Mouse (Mus musculus): Measurements from ENCODE around the gene Jagn1. TPM values are rescaled to one million over a fixed set of nuclear protein-coding genes. Genes with fewer than 3 reads are reported as not detected.

The Jagn1 gene
- 32.2 and 33.6 TPM in 2 replicates for polyA plus RNA-seq (2012; rRNA removed)

- Histone ChIP-seq H3K4me1 (ENCODE audit: control insufficient read depth, insufficient read depth, insufficient read length) (no peaks in the 10 kb centered on the region), H3K36me3 (ENCODE audit: control insufficient read depth, insufficient read depth, low read length) (peaks cover 4% of the 10 kb centered on the region), H3K27ac (ENCODE audit: insufficient read depth, low read length) (peak within 1 kb of the TSS; percentile 34; the same call in 1 of the 2 replicates), H3K4me3 (ENCODE audit: extremely low read depth, insufficient read depth, insufficient read length) (peak within 1 kb of the TSS; percentile 82), H3K27me3 (ENCODE audit: control insufficient read depth, insufficient read depth, low read length) (no peaks in the 10 kb centered on the region)
- under 1% methylated on average over 45 of the region's 45 CpGs for WGBS
- DNase-seq (ENCODE audit: low read depth in 1 of 2, low spot score in 2 of 2) = peak; percentile 83 to 91
- no peak for TF ChIP-seq CTCF (IDR thresholded peaks at IDR 0.05; ENCODE audit: extremely low read depth, insufficient read depth, insufficient read length, insufficient replicate concordance)
- peak; percentile 62 for TF ChIP-seq POLR2A (IDR thresholded peaks at IDR 0.05; ENCODE audit: low read depth, low read length)
These were observed at the start of gene Jagn1 for GRCm38 (mm10) chr6:113442442-113443090. Gene Jagn1 (plus strand): TSS chr6:113442569.

DNA sequence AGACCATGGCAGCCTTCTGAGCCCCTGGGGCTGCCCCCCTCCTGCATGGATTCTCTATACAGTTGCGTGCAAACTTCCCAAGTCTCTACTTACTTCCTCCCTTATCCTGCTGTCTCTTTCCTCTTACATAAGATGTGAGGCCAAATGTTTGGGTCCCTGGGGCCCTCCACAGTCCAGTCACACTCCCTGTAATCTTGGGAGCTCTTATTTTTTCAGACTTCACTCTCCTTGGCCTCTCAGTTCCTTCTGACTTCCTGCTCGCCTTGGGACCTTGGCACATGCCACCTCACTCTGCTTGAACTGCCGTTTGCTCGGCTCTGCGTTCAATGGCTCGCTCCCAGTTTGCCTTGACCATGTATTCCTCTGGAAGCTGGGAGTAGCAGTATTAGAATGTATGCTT is 48.4 kb upstream of the Jagn1 start:
- Histone ChIP-seq H3K27ac (ENCODE audit: insufficient read depth, low read length) (no peak overlapping the region), H3K4me1 (ENCODE audit: control insufficient read depth, insufficient read depth, insufficient read length) (peaks cover 7% of the 10 kb centered on the region), H3K27me3 (ENCODE audit: control insufficient read depth, insufficient read depth, low read length) (no peaks in the 10 kb centered on the region), H3K4me3 (ENCODE audit: extremely low read depth, insufficient read depth, insufficient read length) (no peak overlapping the region), H3K36me3 (ENCODE audit: control insufficient read depth, insufficient read depth, low read length) (peaks cover 27% of the 10 kb centered on the region)
- DNase-seq (ENCODE audit: low read depth in 1 of 2, low spot score in 2 of 2) = no peak
- TF ChIP-seq POLR2A (IDR thresholded peaks at IDR 0.05; ENCODE audit: low read depth, low read length) = no peak
- TF ChIP-seq CTCF (IDR thresholded peaks at IDR 0.05; ENCODE audit: extremely low read depth, insufficient read depth, insufficient read length, insufficient replicate concordance) = no peak
- 83% methylated on average over 6 of the region's 6 CpGs for WGBS

- WGBS = 95% methylated on average over 11 of the region's 11 CpGs
- Histone ChIP-seq H3K27me3 (ENCODE audit: control insufficient read depth, insufficient read depth, low read length) (no peaks in the 10 kb centered on the region), H3K4me3 (ENCODE audit: extremely low read depth, insufficient read depth, insufficient read length) (no peak overlapping the region), H3K4me1 (ENCODE audit: control insufficient read depth, insufficient read depth, insufficient read length) (peaks cover 7% of the 10 kb centered on the region), H3K27ac (ENCODE audit: insufficient read depth, low read length) (no peak overlapping the region), H3K36me3 (ENCODE audit: control insufficient read depth, insufficient read depth, low read length) (peaks cover 20% of the 10 kb centered on the region)
- no peak for DNase-seq (ENCODE audit: low read depth in 1 of 2, low spot score in 2 of 2)
- TF ChIP-seq POLR2A (IDR thresholded peaks at IDR 0.05; ENCODE audit: low read depth, low read length) (no peak), CTCF (IDR thresholded peaks at IDR 0.05; ENCODE audit: extremely low read depth, insufficient read depth, insufficient read length, insufficient replicate concordance) (no peak)
These were observed 47.6 kb upstream of the Jagn1 start for GRCm38 (mm10) chr6:113394811-113395210.

GRCm38 (mm10) chr6:113395501-113395900 is 46.9 kb upstream of the Jagn1 start:
- TF ChIP-seq CTCF (IDR thresholded peaks at IDR 0.05; ENCODE audit: extremely low read depth, insufficient read depth, insufficient read length, insufficient replicate concordance) (no peak), POLR2A (IDR thresholded peaks at IDR 0.05; ENCODE audit: low read depth, low read length) (no peak)
- 91% methylated on average over 6 of the region's 6 CpGs for WGBS
- Histone ChIP-seq H3K4me3 (ENCODE audit: extremely low read depth, insufficient read depth, insufficient read length) (no peak overlapping the region), H3K4me1 (ENCODE audit: control insufficient read depth, insufficient read depth, insufficient read length) (peaks cover 7% of the 10 kb centered on the region), H3K36me3 (ENCODE audit: control insufficient read depth, insufficient read depth, low read length) (peaks cover 16% of the 10 kb centered on the region), H3K27ac (ENCODE audit: insufficient read depth, low read length) (no peak overlapping the region), H3K27me3 (ENCODE audit: control insufficient read depth, insufficient read depth, low read length) (no peaks in the 10 kb centered on the region)
- DNase-seq (ENCODE audit: low read depth in 1 of 2, low spot score in 2 of 2) = no peak

DNA sequence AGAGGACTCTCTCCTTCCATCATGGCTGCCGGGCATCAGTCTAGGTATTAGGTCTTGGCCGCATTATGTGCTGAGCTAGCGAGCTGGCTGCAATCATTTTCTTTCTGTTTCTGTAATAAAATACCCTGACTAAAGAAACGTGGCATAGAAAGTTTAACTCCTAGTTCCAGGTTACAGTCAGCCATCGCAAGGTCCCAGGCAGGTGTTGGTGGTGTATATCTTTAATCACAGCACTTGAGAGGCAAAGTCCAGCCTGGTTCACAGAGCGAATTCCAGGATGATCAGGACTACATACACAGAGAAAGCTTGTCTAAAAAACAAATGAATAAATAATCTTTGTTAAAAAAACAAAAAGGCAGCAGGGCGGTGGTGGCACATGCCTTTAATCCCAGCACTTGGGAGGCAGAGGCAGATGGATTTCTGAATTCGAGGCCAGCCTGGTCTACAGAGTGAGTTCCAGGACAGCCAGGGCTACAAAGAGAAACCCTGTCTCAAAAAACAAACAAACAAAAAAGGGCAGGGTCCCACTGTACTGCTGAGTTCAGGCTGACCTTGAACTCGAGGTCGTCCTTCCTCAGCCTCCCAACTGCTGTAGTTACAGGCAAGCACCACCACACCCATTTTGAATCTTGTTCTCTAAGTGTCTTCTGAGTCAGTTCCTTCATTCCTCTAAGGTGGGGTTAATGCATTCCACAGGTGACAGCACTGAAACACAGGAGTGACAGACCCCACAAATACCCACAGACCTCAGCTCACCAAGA is 45.9 kb upstream of the Jagn1 start:
- 91% methylated on average over 10 of the region's 10 CpGs for WGBS
- TF ChIP-seq CTCF (IDR thresholded peaks at IDR 0.05; ENCODE audit: extremely low read depth, insufficient read depth, insufficient read length, insufficient replicate concordance) = no peak
- TF ChIP-seq POLR2A (IDR thresholded peaks at IDR 0.05; ENCODE audit: low read depth, low read length) = no peak
- H3K27me3 ChIP-seq (ENCODE audit: control insufficient read depth, insufficient read depth, low read length) = no peaks in the 10 kb centered on the region
- peaks cover 7% of the 10 kb centered on the region for H3K4me1 ChIP-seq (ENCODE audit: control insufficient read depth, insufficient read depth, insufficient read length)
- H3K4me3 ChIP-seq (ENCODE audit: extremely low read depth, insufficient read depth, insufficient read length) = no peak overlapping the region
- H3K27ac ChIP-seq (ENCODE audit: insufficient read depth, low read length) = no peak overlapping the region
- DNase-seq (ENCODE audit: low read depth in 1 of 2, low spot score in 2 of 2) = no peak
- peaks cover 20% of the 10 kb centered on the region for H3K36me3 ChIP-seq (ENCODE audit: control insufficient read depth, insufficient read depth, low read length)

DNA sequence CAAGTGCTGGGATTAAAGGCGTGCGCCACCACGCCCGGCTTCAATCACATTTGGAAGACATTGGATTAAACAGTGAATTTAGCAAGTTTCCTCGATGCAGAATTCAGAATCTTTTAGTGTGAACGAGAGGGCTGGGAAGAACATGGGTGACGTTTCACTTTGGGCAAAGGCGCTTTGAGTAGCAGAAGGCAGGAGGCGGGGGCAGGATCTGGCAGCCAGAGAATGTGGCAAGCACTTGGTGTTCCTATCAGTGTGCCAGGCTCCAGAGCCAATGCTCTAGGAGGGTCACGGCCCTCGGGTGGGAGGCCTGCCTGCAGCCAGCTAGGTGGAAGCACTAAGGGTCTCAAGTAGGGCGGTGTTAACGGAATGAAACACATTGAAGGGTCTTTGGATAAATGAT is 40.3 kb upstream of the Jagn1 start:
- no peak for DNase-seq (ENCODE audit: low read depth in 1 of 2, low spot score in 2 of 2)
- no peaks in the 10 kb centered on the region for H3K27me3 ChIP-seq (ENCODE audit: control insufficient read depth, insufficient read depth, low read length)
- WGBS = 94% methylated on average over 13 of the region's 13 CpGs
- H3K27ac ChIP-seq (ENCODE audit: insufficient read depth, low read length) = no peak overlapping the region
- no peak overlapping the region for H3K4me3 ChIP-seq (ENCODE audit: extremely low read depth, insufficient read depth, insufficient read length)
- peaks cover 18% of the 10 kb centered on the region for H3K36me3 ChIP-seq (ENCODE audit: control insufficient read depth, insufficient read depth, low read length)
- TF ChIP-seq POLR2A (IDR thresholded peaks at IDR 0.05; ENCODE audit: low read depth, low read length) (no peak), CTCF (IDR thresholded peaks at IDR 0.05; ENCODE audit: extremely low read depth, insufficient read depth, insufficient read length, insufficient replicate concordance) (no peak)
- no peaks in the 10 kb centered on the region for H3K4me1 ChIP-seq (ENCODE audit: control insufficient read depth, insufficient read depth, insufficient read length)
